Mouse (Mus musculus): ENCODE results near the gene Mon2.

The Mon2 gene

DNA sequence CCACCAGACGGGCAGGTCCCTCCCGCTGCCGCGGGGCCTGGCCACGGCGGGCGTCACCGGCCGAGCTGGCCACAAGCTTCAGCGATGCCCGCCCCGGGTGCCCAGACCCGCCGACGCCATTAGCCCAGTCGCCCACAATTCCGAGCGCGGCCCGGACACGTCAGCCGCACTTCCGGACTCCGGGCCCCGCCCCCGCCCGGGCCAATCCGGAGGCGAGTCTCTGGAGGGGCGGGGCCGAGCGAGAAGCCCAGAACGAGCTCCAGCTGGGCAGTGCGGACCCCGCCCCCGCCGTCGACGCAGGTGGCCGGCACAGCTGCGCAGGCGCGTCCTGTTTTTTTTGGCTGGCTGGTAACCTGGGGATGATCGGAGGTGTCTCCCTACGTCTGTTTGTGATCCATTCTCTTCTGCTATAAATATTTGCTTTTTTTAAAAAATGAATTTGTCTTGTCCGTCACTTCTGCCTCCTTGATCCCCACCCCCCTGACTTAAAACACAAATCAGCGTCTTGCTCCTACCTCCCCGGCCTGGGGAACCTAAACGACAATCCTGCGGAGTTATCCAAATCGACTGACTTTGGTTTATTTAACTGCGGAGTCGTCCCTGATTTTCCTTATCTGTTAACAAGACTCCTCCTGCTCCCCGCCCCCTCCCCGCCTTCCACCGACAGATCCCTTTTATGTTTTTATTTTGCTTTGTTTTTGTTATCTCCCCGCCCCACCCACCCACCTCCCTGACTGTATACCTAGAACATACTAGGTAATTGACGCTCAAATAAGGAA is at the start of gene Mon2:
Gene Mon2 (minus strand): TSS at position 261 of the 779 bp plus-strand sequence.
- peak; percentile 92 to 94 for DNase-seq (ENCODE audit: low spot score in 2 of 2)

DNA sequence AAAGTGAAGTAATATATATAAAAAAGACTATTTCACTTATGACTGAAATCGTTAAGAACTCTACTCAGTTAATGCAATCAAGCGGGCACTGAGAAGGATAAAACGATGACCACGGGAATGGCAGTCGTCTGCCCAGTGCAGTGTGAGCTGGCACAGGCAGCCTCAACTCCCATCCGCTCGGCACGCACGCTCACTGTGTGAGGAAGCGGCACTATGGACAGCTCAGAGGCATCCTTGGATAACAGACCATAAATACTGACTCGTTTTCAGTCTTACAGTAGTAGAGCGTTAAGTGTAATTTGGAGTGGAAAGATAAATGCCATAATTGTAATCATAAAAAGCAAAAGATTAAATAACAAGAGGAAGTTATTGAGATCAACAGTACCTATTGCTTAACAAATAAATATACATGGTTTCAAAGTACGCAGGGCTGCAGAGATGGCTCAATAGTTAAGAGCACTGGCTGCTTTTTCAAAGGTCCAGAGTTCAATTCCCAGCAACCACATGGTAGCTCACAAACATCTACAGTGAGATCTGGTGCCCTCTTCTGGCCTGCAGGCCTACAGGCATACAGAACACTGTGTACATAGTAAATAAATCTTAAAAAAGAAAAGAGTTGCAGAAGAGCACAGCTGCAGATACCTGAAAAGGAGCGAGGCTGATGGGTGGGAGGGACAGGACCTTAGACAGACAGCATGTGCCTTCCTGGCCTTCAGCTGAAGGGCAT is 44.5 kb upstream of the Mon2 start:
- no peak for DNase-seq (ENCODE audit: low spot score in 2 of 2)

DNA sequence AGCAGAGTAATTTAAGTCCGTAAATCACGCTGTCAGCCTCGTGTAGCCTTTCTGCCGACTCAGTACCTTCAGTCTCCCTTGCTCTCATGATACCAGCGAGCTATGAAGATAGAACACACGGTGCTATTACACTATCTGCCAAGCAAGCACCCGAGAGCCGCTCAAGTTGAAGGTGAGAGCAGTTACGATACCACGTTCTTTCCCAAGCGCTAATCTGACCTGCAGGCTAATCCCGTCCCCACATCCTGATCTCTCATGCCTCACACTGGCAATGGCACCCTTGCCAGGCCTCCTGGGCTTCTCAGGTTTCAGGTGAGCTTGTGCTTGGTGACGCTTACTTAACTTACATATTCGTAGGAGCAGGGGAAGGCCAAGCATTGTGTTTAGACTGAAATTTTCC is 40.6 kb upstream of the Mon2 start:
- no peak for DNase-seq (ENCODE audit: low spot score in 2 of 2)

DNA sequence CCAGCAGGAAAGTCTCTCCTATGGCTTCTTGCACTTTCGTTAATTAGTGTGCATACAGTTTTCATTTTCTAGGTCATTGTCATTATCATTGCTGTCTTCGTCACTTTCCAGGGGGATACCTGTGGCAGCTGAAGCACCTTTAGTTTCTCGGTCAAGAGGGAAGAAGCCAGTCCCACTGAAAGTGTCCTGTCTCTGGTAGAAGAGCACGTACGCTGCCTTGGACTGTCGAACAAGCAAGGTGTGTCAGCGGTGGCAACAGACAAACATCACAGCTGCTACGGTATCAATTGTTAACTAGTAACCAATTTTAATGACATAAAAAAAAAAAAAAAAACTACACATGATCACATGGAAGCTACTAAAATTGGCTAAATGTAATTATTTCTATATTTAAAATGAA is 37.2 kb upstream of the Mon2 start:
- no peak for DNase-seq (ENCODE audit: low spot score in 2 of 2)

DNA sequence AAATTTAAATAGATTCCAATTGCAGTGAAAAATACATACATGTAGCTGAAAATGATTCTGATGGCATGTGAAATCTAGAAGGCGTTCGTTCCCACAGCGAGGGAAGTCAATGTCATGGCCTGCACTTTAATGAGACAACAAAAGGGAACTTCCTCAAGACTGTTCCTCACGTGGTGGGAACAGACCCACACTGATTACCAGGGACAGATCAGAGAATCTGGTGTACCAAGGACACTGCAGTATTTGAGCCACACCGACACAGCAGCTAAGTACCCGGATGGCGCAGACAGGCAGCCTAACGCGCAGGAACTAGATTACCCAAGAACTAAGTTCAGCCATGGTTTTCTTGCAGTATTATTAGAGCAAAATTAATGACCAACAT is 36.5 kb upstream of the Mon2 start:
- no peak for DNase-seq (ENCODE audit: low spot score in 2 of 2)

DNA sequence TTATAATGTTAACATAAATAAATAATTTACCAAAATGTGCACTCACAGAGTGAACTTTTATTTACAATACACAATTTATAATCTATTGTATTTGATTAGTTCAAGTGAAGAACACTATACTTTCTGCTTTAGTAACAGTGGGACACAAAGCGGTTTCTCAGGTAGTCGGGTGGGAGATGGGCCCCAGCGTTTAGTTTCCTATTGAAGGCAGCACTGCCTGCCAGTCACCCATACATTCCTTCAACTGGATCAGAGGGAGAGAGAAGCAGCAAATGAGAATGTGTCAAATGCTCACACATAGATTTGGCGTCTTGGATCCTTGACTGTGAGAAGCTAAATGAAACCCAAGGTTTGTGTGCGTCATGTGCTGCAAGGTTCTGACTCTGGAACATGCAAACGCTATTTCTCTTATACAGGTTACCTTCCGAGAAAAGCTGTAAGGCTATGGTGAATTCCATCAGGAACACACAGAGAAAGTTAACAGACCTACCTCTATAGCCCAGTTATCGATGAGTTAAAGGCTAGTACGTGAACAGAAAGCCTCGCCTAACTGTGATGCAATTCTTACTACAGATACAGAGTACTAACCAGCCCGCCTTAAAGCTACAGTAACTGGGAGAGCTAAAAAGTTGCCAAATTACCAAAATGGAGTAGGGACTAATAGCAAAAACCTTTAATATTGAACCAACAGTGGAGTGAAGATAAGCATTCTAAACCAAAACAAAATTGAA is 35.9 kb upstream of the Mon2 start:
- no peak for DNase-seq (ENCODE audit: low spot score in 2 of 2)

DNA sequence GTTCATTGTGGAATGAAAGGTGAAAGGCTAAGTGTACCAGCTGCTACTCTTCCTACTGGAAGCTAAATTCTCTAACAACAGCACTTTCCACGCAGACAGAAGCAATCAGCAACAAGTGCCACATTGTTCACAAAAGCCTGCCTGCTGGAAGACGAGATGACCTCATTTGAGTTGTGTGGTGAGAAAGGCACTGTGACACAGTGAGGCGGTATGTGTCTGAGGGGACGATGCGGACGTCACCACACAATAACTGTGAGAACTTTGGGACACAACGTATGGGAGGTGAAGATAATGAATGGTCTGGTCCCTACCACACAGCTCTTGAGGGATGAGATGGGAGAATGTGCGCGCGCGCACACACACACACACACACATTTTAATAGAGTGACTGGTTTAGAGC is 34.2 kb upstream of the Mon2 start:
- no peak for DNase-seq (ENCODE audit: low spot score in 2 of 2)

DNA sequence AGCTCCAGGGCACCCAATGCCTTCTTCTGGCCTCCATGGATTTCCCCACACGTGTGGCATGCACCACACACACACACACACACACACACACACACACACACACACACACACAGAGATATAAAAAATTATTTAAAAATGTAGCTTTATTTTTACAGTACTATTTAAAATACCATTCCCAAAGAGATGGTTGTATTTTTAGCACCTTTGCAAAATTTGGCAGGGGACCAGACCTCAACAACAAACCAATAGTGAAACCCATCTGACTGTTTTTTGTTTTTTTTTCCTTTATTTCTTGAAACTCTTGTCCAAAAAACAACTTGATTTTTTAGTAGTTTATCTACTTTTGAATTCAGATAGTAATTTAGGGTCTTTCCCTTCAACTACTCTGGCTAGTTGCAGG is 32.2 kb upstream of the Mon2 start:
- DNase-seq (ENCODE audit: low spot score in 2 of 2), result no peak

DNA sequence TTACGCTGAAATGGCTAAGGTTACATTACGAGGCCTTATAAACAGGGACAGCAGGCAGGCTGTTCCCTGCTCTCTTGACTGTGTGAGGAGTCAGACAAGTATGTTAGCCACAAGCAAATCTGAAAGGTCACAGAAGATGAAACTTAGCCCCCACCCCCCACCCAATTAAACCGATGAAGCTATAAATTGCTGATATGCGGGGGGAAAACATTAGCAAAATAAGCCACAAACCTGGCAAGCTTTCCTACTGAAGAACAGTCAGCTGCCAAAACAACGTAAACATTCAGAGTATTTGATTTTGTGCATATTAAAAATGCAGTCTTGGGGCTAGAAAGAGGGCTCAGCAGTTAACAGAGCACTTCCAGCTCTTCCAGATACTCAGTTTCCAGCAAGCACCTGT is 31.8 kb upstream of the Mon2 start:
- DNase-seq (ENCODE audit: low spot score in 2 of 2), result no peak

DNA sequence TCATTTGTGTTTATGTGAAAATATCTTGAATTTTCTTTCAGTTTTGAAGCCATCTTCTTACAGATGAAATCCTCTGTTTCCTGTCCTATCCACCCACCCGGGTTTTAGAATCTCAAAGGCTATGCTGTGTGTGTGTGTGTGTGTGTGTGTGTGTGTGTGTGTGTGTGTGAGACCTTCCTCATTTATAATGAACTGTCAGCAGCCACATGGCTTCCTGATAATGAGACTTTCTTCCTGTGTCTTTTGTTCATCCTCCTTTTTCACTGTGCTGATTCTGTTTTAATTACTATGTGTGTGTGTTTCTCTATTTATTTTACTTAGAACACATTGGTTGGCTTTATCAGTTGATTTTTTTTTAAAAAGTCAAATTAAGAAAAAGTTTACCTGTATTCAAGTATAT is 25.0 kb upstream of the Mon2 start:
- no peak for DNase-seq (ENCODE audit: low spot score in 2 of 2)

DNA sequence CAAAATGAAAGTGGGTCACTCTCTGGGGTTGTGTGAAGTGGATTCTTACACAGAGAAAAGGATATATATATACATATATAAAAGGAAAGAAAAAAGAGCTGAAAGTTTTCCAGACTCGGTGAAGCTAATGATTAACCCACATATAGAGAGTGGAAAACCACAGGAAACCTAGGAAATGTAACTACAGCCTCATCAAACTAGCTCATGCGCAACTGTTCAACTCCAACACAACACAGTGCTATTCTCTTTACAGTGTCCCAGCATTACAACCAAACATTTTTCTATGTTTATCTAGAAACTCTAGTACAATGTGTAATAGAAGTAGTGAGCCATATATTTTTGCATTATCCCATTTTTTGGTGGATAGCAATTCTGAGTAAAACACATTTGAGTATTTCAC is 24.3 kb upstream of the Mon2 start:
- no peak for DNase-seq (ENCODE audit: low spot score in 2 of 2)

DNA sequence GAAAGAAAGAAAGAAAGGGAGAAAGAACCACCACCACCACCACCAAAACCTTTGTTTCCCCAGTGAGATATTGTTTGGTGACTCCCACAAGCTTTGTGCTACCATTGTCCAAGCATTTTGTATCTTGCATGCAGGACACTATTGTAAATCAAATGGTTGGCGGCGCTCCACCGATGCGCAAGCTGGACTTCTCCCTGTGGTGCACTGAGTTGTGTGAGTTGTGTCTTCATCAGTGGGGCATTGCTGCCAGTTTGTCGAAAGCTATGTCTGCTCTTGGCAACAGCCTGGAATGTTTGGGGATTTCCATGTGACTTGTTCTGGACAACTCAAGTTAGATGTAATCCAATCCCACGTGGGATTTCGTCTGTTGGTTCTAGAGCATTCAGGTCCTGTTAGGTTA is 18.2 kb upstream of the Mon2 start:
- DNase-seq (ENCODE audit: low spot score in 2 of 2), result no peak

DNA sequence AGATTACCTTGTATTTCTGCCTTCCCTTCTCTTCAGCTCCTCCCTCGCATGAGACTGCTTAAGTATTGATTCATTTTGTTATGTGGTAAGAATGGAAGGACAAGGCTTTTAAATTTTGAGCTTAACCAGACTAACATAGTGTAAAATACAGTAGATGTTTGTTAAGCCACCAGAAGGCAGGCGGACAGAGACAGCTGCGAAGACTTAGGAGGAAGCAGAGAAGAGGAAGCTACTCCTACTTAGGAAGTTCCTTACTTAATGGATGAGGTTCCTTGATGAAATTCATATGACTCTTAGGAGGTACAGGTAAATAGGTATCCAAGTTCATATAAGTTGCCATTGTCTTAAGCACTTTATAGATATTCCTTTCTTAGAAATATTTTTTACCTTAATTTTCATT is 16.3 kb upstream of the Mon2 start:
- DNase-seq (ENCODE audit: low spot score in 2 of 2), result no peak

DNA sequence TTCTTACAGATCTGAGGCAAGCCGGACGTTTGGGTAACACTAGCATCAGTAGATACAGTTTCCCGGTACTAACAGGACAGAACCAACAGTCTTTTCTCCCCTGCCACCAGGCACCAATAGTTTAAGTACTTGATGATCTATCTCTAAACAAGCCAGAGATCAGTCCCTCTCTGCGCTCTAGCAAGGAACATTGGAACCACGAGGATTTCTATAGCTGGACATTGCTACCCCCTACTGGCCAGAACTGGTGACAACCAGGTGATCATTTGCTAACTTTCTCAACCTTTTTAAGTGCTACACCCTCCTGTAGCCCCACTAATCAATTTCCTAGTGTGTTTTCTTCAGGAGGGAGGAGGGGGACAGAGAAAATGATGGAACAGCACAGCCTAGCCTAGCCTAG is 15.4 kb upstream of the Mon2 start:
- DNase-seq (ENCODE audit: low spot score in 2 of 2), result peak in 1 of 2 experiments; percentile 26

DNA sequence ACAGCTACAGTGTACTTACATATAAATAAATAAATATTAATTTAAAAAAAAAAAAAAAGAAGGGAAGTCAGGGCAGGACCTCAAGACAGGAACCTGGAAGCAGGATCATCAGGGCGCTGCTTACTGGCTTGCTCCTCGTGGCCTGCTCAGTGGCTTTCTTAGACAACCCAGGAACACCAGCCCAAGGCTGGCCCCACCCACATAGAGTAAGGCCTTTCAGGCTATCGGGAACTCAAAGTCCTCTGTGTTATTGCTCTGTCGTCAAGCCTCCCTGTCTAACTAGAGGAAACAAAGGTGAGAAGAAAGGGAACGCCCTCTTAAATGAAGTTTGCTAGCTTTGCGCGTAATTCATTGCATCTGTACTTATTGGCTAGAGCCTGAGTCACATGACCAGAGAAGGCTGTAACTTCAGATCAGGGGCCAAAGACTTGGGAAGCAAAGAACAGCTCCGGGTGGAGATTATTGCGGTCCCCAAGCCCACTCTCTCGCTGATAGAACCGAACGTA is 13.2 kb upstream of the Mon2 start:
- no peak for DNase-seq (ENCODE audit: low spot score in 2 of 2)

DNA sequence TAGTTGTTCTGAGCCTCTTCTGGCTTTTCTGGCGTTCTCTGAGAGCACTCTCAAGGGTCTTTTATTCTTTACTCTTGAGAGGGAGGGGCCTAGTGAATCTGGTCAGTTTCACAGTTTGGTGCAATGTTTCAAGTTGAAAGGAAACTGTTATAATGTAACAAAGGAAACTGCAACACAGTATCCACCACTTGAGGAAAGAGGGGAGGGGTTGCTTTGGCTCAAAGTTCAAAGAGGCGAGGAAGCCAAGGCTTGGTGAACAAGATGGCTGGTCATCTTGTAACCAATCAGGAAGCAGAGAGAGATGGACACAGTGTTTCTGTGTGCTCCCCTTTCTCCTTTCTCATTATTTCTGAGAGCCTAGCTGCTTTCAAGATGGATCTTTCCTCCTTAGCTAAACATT is 10.5 kb upstream of the Mon2 start:
- no peak for DNase-seq (ENCODE audit: low spot score in 2 of 2)

DNA sequence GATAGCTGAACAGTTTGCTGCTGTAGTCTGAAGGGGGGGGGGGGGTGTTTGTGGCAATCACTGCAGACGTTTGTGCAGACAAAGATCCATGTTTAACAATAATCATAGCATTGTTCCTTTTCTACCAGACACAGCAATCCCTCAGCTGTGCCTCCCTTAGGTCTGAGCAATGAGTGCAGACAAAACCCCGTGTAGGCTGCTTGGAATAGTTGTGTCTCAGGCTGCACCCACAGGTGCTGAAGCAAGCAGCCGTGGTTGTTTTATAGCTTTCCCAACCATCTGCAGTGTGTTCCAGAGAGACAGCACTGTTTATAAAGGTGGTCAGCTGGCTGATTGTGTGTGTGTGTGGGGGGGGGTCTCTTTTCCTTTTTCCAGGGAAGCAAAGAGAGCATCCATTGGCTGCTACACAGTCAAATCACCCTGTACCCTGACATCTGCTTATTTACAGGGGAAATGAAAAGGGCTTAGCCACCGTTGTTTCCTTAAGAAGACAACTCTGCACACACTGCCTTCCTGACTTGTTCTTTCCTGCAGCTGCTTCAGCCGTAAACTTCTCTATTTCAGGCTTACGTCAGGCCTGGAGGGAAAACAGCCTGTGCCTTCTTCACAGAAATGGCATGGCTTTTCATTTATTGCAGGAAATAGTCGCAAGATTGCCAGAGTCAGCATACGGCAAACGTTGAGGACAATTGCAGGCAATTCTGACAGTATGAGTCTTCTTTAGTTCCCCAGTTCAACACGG is 8.8 kb upstream of the Mon2 start:
- DNase-seq (ENCODE audit: low spot score in 2 of 2), result no peak

DNA sequence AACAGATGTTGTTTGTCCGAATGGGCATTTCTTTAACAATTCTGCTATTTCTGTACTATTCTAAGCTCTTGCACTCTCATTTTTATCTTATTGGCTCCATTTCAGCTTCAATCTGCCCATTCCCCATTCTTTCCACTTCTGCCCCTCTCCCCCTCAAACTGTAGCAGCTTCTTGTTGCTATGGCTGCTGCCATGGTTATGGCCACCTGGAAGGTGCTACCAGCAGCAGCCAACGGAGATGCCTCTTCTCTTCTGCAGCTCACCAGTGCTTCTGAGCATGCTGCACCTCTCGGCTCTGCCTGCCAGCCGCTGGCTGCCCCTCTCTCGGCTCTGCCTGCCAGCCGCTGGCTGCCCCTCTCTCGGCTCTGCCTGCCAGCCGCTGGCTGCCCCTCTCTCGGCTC is 8.0 kb upstream of the Mon2 start:
- no peak for DNase-seq (ENCODE audit: low spot score in 2 of 2)

DNA sequence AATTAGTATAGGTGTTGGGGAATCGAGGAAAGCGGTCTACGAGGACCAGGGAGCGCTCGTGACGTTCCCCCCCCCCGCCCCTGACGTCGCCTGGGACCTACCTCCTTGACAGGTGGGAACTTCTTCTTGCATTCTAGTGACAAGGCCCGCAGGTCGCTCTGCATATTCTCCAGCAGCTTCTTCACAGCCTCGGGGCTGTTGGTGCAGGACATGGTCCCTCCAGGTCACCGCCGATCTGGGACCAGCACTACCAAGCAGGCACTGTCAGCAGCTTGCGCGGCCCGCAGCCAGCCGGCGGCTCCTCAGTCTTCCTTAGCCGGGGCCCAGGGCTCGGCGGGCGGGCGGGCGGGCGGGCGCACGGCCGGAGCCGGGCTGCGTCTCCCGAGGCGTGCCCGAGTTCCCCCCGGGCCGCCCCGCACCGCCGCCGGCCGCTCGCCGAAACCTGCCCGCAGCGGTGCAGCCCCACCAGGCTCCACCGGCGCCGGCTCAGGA is 508 bp downstream of the Mon2 start:
- no peak for DNase-seq (ENCODE audit: low spot score in 2 of 2)

DNA sequence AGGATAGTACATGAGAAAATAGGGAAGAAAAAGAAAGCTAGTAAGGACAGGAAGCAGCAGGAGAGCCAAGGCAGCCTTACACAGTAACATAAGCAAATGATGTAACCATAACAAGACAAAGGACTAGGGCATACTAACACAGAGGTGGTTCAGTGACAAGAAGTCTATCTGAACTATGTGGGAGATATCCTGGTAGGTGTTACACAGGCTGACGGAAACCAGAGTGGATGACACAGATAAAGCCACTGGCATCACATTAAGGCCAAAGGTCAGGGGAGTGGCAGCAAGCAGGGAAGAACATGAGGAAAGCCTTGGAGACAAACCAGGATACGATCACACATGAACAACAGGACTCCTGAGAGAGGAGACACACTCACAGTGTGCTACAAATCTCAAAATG is 4.3 kb downstream of the Mon2 start:
- no peak for DNase-seq (ENCODE audit: low spot score in 2 of 2)

DNA sequence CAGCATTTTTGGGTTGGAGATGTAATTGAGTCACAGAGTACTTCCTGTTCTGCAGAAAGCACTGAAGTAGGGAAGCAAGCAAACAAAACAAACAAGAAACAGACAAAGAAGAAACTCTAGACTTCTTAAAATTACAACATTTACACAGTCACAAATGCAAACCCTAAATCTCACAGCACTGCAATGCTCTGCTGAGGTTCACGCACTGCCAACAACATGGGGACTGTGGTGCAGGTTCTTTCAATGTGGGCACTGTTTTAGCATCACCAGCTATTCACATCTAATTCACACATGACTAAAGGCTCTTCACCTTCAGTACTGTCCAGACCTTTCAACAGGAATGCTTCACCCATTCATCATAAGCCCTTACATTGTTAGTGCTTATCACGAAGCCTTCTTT is 13.3 kb downstream of the Mon2 start:
- no peak for DNase-seq (ENCODE audit: low spot score in 2 of 2)

DNA sequence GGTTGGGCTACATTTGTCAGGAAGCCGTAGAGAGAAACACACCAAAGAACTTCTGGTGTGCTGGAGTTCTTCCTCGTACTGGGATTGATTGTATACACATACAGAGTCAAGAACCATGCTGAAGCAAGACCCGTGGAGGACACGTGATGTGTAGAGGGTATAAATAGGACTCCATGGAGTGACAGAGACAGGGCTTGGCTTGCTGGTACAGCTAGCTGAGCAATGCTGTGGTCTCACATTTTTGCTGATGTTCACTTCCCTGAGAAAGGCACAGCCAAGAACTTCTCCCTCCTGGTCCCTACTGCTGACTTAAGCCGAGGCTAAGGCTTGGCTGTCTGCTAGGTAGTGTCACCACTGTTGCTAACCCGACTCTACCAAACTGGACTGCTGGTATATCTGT is 15.5 kb downstream of the Mon2 start:
- DNase-seq (ENCODE audit: low spot score in 2 of 2), result no peak
